Mouse (Mus musculus) testis, postnatal 10 days (tissue): ENCODE measurements around the gene Cab39.

Experiments
- DNase-seq: peaks from one replicate; pipeline ENCODE4 v3.0.0; 2021; ENCODE audit warnings: low spot score

The Cab39 gene

DNA sequence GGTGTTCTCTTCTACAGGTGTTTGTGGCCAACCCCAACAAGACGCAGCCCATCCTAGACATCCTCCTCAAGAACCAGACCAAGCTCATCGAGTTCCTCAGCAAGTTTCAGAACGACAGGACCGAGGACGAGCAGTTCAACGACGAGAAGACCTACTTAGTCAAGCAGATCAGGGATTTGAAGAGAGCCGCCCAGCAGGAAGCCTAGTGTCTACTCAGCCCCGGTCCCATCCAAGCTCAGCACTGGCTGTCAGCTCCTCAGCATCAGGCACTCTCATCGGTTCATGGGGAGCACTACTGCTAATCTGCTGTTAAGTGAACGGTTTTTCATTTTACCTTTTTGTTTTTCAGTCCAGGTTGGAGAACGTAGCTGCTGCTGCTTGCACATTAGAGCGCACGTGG, 55.8 kb downstream of the Cab39 start:
- DNase-seq, result no peak

DNA sequence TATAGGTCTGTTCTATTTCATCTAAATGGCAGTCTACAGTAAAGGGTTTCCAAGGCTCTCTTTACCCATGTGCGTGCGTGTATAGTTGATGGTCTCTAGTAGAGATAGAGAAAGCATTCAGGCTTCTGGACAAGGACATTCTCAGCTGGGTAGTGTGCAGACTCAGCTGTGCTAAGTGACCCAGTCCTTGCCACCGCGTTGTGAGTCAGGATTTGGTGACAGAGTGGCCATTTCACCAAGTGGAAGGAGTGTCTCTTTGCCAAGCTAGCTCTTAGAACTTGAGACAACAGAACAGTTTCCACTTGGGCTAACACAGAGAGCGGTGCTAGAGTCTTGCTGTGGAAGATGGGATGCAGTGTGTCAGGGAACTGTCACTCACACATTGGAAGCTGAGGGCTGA, 57.6 kb downstream of the Cab39 start:
- DNase-seq, result no peak

- DNase-seq, result peak; percentile 80
Observed at GRCm38 (mm10) chr1:85852996-85853689, 59.9 kb downstream of the Cab39 start.

GRCm38 (mm10) chr1:85853865-85854264, 60.6 kb downstream of the Cab39 start:
- DNase-seq, result no peak

DNA sequence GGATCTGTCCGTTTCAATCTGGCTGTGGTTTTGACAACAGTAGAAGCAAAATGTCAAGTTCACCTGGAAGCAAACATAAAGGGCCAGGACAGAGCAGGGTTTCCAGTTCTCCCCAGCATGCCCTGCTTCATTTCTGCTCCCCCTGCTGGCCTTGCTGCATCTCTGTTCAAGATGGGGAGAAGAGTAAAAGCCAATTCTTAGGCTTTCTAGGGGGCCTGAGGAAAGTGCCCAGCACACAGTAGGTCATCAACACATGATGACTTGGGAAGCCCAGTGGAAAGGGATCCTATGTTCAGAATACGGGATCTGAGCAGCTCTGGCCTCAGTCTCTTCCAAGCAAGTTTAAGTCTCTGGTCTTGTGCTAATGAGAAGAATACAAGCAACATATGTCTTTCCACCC, 61.2 kb downstream of the Cab39 start:
- no peak for DNase-seq

- no peak for DNase-seq
Observed at GRCm38 (mm10) chr1:85856266-85856665, 63.0 kb downstream of the Cab39 start.

GRCm38 (mm10) chr1:85857261-85857754, 64.1 kb downstream of the Cab39 start:
- no peak for DNase-seq

DNA sequence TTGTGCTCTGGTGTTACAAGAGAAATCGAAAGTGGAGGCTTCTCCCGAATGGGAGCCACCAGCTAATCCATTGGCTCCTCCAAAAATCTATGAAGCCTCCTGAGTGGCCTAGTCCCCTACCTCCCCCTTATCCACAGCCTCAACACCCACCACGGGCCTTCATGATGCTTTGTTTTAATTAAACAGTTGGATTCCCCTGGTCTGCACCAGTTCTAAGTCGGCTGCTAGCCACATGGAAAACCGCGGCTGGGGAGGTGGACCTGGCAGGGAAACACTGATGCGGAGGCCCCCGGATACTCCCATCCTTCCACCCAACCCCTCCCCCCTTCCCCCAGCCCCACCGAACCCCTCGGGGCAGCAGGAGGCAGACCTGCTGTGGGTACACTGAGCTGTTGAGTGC, 71.1 kb downstream of the Cab39 start:
- peak; percentile 70 for DNase-seq

GRCm38 (mm10) chr1:85870001-85870400, 76.8 kb downstream of the Cab39 start:
- DNase-seq, result no peak

GRCm38 (mm10) chr1:85870546-85870945, 77.3 kb downstream of the Cab39 start:
- no peak for DNase-seq

DNA sequence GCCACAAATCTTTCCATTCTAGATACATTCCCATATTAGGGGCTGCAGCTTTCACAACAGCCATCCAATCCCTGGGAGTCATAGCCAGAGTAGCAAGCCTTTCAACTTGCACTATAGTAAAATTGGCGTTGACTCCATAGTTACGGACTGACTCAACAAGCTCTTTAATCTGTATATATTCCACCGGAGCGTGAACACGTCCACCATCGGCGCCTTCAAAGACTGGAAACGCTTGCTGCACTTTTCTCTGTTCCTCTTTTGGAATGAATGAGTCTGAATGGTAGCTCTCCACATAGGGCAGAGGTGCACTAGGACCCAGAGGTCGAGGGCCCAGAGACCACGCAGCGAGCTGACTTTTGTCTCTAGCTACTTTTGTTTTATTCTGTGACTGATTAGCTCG, 88.8 kb downstream of the Cab39 start:
- DNase-seq, result no peak

- no peak for DNase-seq
Observed at GRCm38 (mm10) chr1:85887221-85887620, 94.0 kb downstream of the Cab39 start.

GRCm38 (mm10) chr1:85894231-85894747, 101.0 kb downstream of the Cab39 start, which contains the start of gene Itm2c:
Gene Itm2c (plus strand): TSS chr1:85894281.
- DNase-seq, result peak; percentile 95

DNA sequence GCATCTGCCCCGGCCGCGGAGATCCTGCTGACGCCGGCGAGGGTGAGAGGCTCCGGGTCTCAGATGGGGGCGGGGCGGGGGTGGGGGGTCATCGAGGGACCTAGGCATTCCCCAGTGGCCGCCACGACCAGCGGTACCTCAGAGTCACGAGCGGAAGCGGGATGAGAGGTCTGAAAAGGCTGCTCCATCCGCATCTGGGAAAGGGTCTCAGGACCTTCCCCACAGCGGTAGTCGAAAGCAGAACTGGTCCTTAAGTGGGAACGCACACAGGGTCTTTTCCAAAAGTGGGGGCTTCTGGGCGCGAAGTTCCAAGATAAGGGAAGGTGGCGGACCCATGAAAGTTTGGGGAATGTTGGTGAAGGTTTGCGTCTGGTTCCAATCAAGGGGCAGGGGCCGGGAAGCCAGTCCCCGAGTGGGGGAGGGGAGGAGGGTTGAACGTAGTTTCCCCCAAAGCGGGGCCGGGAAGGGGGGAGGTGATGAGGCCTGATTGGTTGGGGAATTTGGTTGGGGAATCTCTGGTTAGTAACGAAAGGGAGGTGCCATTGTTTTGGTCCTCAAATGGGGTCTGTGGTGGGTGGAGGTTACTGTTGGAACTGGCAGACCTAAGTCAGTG, 101.6 kb downstream of the Cab39 start:
- DNase-seq, result peak; percentile 70

- peak; percentile 69 for DNase-seq
Observed at GRCm38 (mm10) chr1:85895391-85895837, 102.2 kb downstream of the Cab39 start.

GRCm38 (mm10) chr1:85896110-85896509, 102.9 kb downstream of the Cab39 start:
- no peak for DNase-seq

DNA sequence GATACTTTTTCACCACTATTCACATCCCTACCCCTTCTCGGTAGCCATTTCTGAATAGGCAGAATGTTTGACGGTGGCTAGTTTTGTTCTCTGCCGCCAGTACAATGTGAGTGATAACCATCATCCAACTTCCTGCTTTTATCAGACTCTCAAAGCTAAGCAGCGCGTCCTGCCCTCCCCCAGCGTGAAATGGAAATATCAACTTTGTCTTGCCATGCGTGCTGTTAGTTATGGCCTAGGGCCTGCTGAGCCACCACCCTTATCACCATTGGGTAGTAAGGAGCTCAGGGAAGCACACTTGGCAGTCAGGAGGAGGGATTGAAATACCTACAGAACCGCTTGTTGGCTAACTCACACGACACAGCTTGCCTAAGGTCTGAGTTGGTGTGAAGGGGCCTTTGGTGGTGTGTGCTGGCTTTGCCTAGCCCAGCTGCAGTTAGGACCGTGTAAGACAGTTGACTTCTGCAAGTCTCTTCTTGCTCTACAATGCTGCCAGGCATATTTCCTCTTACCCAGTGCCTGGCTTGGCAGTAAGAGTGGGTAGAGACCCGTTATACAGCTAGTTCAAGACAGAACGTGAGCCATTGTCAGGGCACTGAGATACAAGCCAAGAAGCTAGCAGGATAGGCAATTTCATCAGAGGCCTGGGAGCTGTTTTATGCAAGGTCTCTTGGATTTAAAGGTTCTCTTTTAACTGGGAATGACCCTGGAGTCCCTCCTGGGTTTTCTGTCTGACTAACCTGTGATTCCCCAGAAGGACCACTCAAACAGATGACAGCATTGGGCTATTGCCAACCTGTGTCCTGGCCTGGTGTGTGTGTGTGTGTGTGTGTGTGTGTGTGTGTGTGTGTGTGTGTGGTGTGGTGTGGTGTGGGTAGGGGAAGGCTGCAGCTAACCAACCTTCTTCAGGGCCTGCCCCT, 103.8 kb downstream of the Cab39 start:
- no peak for DNase-seq

DNA sequence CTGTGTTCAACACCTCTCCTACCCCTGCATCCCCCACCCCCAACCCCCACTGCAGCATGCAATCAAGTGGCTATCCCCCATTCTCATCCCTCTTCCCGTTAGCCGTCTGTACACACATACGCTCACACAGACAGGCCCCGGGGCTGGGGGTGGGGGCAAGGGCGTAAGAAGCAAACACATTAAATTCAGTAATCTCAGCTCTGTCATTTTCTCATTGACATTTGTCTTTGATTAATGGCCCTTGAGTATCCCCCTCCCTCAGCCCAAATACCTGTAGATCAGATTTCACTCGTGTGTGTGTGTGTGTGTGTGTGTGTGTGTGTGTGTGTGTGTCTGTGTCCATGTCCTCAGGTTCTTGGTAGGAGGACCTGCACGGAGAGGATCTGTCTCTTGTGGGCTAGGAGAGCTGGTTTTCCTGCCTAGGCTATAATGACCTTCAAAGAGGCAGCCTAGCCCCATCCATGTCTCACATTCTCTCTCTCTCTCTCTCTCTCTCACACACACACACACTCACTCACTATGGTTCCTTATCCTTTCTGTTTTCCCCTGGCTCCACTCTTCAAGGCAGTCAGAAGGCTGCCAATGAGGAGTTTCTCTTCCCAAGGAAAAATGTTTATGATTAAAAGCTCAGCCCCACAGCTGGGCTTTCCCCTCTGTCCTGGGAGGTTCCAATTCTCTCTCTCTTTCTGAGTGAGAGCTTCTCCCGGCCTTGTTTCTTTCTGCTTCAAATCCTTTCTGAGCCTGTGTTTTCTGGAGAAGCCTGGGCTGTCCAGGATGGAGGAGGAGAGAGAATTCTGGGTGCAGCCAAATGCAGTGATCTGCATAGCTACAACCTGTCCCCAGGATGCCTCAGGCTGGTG, 104.9 kb downstream of the Cab39 start:
- no peak for DNase-seq

GRCm38 (mm10) chr1:85898761-85899387, 105.6 kb downstream of the Cab39 start:
- no peak for DNase-seq

DNA sequence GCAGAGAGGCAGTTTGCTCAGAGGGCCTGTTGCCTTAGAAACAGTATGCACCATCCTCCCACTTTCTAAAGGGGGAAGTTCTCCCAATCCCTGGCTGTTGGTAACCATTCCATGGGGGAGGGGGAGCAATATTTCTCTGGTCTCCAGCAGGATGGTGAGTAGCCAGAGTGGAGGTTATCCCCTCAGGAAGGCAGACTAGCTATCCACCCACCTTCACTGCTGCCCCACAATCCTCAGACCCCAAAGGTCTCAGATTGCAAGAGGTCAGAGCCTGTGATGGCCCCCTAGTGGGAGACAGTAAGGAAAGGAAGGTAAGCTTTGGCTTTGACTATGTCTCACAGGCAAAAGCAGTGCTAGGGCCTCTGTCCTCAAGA, 106.1 kb downstream of the Cab39 start:
- DNase-seq, result no peak
